Mouse (Mus musculus) lung, postnatal 4 days (tissue): ENCODE results near the gene Cldn3.
"Not testable (repeated sequence)": the region's sequence is repeated elsewhere in the genome, so short reads cannot be mapped to it uniquely, and the experiment has no call there.

ENCODE experiments used
- DNase-seq, 2 experiments: peaks; one replicate each; pipeline ENCODE4 v3.0.0; 2021

Cldn3 gene

GRCm38 (mm10) chr5:134985633-134986297 lies at the start of gene Cldn3:
Cldn3 (plus strand) TSS chr5:134986214.
- DNase-seq: peak; percentile 84 to 93

- no peak for DNase-seq
Measured at GRCm38 (mm10) chr5:134936626-134937185, 49.3 kb upstream of the Cldn3 start.

GRCm38 (mm10) chr5:134939069-134939468 lies 46.9 kb upstream of the Cldn3 start:
- DNase-seq: no peak

GRCm38 (mm10) chr5:134939554-134939953 lies 46.5 kb upstream of the Cldn3 start:
- not testable (repeated sequence) for DNase-seq

- DNase-seq: no peak
Measured at GRCm38 (mm10) chr5:134941472-134942209, 44.4 kb upstream of the Cldn3 start.

- no peak for DNase-seq
Measured at GRCm38 (mm10) chr5:134942740-134943139, 43.3 kb upstream of the Cldn3 start.

GRCm38 (mm10) chr5:134944179-134944578 lies 41.8 kb upstream of the Cldn3 start:
- DNase-seq: no peak

- DNase-seq: no peak
Measured at GRCm38 (mm10) chr5:134945266-134945959, 40.6 kb upstream of the Cldn3 start.

- DNase-seq: no peak
Measured at GRCm38 (mm10) chr5:134946063-134946856, 39.8 kb upstream of the Cldn3 start.

GRCm38 (mm10) chr5:134946857-134947255 lies 39.2 kb upstream of the Cldn3 start, which contains the start of gene Cldn4:
Cldn4 (minus strand) TSS chr5:134946934.
- peak; percentile 69 to 82 for DNase-seq

- DNase-seq: peak; percentile 53 to 57
Measured at GRCm38 (mm10) chr5:134947420-134948084, 38.5 kb upstream of the Cldn3 start.

- DNase-seq: no peak
Measured at GRCm38 (mm10) chr5:134948085-134948439, 38.0 kb upstream of the Cldn3 start.

GRCm38 (mm10) chr5:134951053-134951884 lies 34.7 kb upstream of the Cldn3 start:
- peak; percentile 74 to 83 for DNase-seq

GRCm38 (mm10) chr5:134955491-134955890 lies 30.5 kb upstream of the Cldn3 start:
- peak in 1 of 2 experiments; percentile 60 for DNase-seq

GRCm38 (mm10) chr5:134959114-134959513 lies 26.9 kb upstream of the Cldn3 start:
- DNase-seq: no peak

GRCm38 (mm10) chr5:134960430-134960829 lies 25.6 kb upstream of the Cldn3 start:
- DNase-seq: no peak

- DNase-seq: no peak
Measured at GRCm38 (mm10) chr5:134961519-134961918, 24.5 kb upstream of the Cldn3 start.

GRCm38 (mm10) chr5:134963546-134963945 lies 22.5 kb upstream of the Cldn3 start:
- peak; percentile 74 to 77 for DNase-seq

- not testable (repeated sequence) for DNase-seq
Measured at GRCm38 (mm10) chr5:134964655-134965054, 21.4 kb upstream of the Cldn3 start.

- DNase-seq: peak; percentile 65 to 86
Measured at GRCm38 (mm10) chr5:134965473-134965851, 20.6 kb upstream of the Cldn3 start.
